Mouse (Mus musculus) midbrain, embryonic 10.5 days (tissue): Measurements from ENCODE around the gene Dnmt3a. TPM values are rescaled to one million over a fixed set of nuclear protein-coding genes. Genes with fewer than 3 reads are reported as not detected.

Experiments
- DNase-seq: peaks from one replicate; pipeline ENCODE4 v3.0.0-alpha.2; 2017; ENCODE audit warnings: low spot score
- H3K27ac ChIP-seq: fragments of 300-500 bp; sonication (generic); replicated peaks from 2 replicates; pipeline ENCODE4 v1.5.1; 2016; ENCODE audit warnings: mild to moderate bottlenecking
- H3K27me3 ChIP-seq: fragments of 300-500 bp; sonication (generic); 2 replicates; pipeline ENCODE4 v1.6.1; 2016; ENCODE audit warnings: low read depth, mild to moderate bottlenecking; ENCODE audit not compliant: poor library complexity, severe bottlenecking
- H3K36me3 ChIP-seq: fragments of 300-500 bp; sonication (generic); 2 replicates; pipeline ENCODE4 v1.6.1; 2016; ENCODE audit warnings: mild to moderate bottlenecking, moderate library complexity
- H3K4me1 ChIP-seq: fragments of 300-500 bp; sonication (generic); 2 replicates; pipeline ENCODE4 v1.6.1; 2016
- H3K4me3 ChIP-seq: fragments of 300-500 bp; sonication (generic); 2 replicates; pipeline ENCODE4 v1.5.1; 2016; ENCODE audit warnings: mild to moderate bottlenecking, moderate library complexity
- H3K9me3 ChIP-seq: fragments of 300-500 bp; sonication (generic); replicated peaks from 2 replicates; pipeline ENCODE4 v1.6.1; 2016; ENCODE audit warnings: mild to moderate bottlenecking
- WGBS: fragments of 180-500 bp; shearing (Covaris S2); methylation state at CpG from one replicate; pipeline ENCODE4 v1.1.7; 2016; 5-methylcytosine and 5-hydroxymethylcytosine counted together
- polyA plus RNA-seq: library from polyadenylated mRNA; unstranded; fragments of >200 nt; fragmentation: Nextera tagmentation; extraction: Ambion mirVana; gene quantifications from 2 replicates; pipeline ENCODE4 v1.2.1, GENCODE M21; 2016

The Dnmt3a gene
- polyA plus RNA-seq, 1 experiment from 2014 or later: 92.2 TPM

DNA sequence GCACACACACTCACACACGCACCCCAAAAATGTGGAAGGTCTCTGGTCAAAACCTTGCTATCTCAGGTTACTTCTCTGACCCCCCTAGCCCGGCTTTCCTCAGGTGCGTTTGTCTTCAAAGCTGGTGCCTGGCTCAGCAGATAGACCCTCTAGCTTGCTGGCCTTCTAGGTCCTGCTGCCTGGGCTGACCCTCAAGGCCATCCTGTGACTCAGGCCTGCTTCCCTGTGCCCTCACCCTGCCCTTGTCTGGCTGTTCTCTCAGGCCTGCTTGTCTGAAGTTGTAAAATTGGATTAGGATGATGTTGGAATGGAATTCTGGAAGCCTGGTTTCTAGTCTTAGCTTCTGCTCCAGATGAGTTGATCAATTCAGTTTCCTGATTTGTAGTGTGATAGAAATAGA is 75.7 kb downstream of the Dnmt3a start:
- H3K4me3 ChIP-seq: no peak overlapping the region
- WGBS: 82% methylated on average over 3 of the region's 3 CpGs
- peaks cover 38% of the 10 kb centered on the region for H3K4me1 ChIP-seq
- H3K27ac ChIP-seq: 0 out of 2 replicates have a peak overlapping the region, but pooled peaks have one; percentile 43
- no peaks in the 10 kb centered on the region for H3K9me3 ChIP-seq
- 0 out of 2 replicates have a peak, but pooled peaks cover 2% of the 10 kb centered on the region for H3K36me3 ChIP-seq
- no peak for DNase-seq
- H3K27me3 ChIP-seq: peaks cover 15% of the 10 kb centered on the region; the same call in 1 of the 2 replicates

DNA sequence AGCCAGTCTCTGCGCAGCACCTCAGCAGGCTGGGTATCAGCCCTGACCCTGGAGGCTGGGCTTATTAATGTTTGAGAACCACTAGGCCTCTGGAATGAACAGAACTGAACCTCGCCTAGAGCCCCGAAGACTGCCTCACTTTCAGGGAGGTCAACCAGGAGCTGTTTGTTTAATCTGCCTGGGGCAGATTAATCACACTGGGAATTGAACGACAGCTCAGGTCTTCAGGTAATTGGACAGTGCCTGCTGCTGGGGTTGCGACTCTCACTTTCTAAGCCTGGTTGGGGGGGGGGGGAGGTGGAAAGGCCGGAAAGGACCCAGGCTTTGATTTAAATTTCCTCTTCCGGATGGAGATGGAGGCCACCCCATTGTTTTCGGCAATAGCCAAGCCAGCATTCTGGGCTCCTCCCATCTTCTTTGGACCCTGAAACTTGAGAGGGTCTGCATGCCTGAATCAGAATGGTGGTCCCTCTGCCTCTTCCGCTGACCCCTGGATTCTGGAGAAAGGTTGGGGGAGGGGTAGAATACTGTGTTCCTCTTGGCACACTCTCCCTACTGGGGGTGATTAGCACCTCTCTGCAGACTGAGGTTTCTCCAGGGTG is 79.2 kb downstream of the Dnmt3a start:
- peaks cover 67% of the 10 kb centered on the region for H3K4me1 ChIP-seq

DNA sequence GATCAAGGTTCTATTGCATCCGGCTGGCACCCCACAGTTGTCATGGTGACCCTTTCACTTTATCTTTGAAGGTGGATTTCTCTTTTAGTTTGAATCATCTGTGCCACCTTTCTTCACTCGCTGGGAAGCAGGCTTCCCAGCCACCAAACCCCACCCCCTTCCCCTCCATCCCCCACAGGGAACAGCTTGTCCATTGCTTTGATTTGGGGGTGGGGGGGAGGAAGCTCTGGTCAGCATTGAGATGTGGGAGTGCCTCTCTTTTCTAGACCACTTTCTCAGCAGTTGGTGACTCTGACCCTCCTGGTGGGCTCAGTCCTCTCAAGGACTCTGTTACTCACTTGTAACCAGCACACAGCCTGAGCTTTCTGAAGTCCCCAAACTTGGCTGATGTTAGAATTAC is 80.8 kb downstream of the Dnmt3a start:
- Histone ChIP-seq H3K9me3 (no peaks in the 10 kb centered on the region), H3K27ac (peak overlapping the region; percentile 78), H3K4me1 (peaks cover 79% of the 10 kb centered on the region), H3K36me3 (no peaks in the 10 kb centered on the region), H3K27me3 (peaks cover 44% of the 10 kb centered on the region), H3K4me3 (no peak overlapping the region)
- WGBS: 18% methylated on average over 2 of the region's 2 CpGs
- no peak for DNase-seq

More for the DNA sequence above, 79.2 kb downstream of the Dnmt3a start:
- Histone ChIP-seq H3K27me3 (peaks cover 37% of the 10 kb centered on the region), H3K27ac (peak overlapping the region; percentile 73), H3K36me3 (no peaks in the 10 kb centered on the region), H3K9me3 (no peaks in the 10 kb centered on the region), H3K4me3 (no peak overlapping the region)
- 15% methylated on average over 9 of the region's 9 CpGs for WGBS
- DNase-seq: peak; percentile 41

DNA sequence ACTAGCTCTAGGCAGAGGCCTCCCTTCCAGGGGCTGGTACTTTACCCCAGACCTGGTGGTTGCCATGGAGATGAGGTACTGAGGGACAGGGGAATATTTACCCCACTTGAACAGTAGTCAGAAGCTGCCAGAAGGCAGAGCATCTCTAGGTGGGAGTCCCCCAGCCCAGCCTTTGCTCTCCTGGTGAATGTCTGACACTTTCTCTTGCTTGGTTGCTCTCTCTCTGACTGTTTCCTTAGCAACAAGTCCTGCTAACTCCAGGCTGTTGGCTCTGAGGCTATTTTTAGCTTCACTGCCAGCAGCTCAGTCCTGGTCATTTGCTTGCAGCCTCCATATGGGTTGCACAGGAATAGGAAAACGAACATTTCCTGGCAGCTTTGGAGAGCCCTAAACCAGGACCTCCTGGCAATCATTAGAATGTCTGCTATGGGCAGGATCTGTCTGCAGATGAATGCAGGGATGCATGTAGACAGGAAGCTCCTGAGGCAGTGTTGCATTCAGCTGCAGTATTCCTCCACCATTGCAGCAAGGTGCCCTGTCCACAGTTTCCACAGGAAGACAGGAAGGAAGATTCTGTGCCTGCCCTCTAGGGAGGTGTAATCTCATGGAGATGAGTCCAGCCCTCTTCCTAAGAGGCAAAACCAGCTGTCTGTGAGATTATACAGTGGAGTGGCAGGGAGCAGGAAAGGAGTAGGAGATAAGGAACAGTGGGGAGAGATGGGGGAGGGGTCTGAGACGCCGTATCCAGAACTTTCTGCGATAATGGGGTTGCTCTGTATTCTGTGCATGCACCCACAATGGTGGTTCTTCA is 81.9 kb downstream of the Dnmt3a start:
- H3K27me3 ChIP-seq: peaks cover 44% of the 10 kb centered on the region
- H3K36me3 ChIP-seq: no peaks in the 10 kb centered on the region
- 42% methylated on average over 4 of the region's 4 CpGs for WGBS
- H3K9me3 ChIP-seq: no peaks in the 10 kb centered on the region
- DNase-seq: peak; percentile 66
- peak overlapping the region; percentile 78 for H3K27ac ChIP-seq
- peak overlapping the region; percentile 18; the same call in 1 of the 2 replicates for H3K4me3 ChIP-seq
- peaks cover 90% of the 10 kb centered on the region for H3K4me1 ChIP-seq

DNA sequence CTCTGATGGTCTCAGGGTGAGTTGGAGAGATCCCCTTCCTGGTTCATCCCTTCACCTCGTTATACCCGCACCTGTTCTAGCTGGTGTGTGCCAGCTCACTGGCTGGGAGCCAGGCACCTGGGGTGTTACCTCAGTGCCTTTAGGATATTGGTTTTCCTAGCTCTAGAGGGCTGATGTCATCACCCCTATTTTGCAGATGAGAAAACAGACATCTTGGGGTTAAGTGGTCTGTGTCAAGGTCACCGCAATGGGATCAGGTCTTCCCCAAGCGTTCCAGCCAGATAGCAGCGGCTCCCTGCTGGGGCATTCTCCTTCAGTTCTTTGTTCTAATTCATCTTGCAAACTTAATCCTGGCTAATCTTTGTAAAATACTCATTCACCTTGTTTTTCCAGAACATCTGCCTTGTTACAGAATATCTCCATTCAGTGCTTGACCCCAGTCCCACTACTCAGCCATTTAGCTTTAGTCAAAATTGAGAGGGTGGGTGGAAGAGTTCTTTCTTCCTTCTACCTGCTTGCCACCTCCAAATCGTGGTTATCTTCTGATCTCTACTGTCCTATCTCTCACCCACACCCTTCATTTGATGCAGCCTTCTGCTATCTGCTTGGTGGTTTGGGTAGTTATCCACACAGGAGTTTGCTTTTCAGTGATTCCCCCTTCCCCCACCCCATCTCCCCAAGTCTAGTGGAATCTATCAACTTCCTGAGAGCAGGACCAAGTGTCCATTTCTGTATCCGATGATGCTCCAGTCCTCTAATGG is 84.2 kb downstream of the Dnmt3a start:
- Histone ChIP-seq H3K27me3 (peaks cover 38% of the 10 kb centered on the region), H3K36me3 (peaks cover 11% of the 10 kb centered on the region; the same call in 1 of the 2 replicates), H3K4me3 (no peak overlapping the region), H3K4me1 (peaks cover 89% of the 10 kb centered on the region), H3K27ac (no peak overlapping the region), H3K9me3 (no peaks in the 10 kb centered on the region)
- WGBS: 19% methylated on average over 7 of the region's 7 CpGs
- DNase-seq: no peak

DNA sequence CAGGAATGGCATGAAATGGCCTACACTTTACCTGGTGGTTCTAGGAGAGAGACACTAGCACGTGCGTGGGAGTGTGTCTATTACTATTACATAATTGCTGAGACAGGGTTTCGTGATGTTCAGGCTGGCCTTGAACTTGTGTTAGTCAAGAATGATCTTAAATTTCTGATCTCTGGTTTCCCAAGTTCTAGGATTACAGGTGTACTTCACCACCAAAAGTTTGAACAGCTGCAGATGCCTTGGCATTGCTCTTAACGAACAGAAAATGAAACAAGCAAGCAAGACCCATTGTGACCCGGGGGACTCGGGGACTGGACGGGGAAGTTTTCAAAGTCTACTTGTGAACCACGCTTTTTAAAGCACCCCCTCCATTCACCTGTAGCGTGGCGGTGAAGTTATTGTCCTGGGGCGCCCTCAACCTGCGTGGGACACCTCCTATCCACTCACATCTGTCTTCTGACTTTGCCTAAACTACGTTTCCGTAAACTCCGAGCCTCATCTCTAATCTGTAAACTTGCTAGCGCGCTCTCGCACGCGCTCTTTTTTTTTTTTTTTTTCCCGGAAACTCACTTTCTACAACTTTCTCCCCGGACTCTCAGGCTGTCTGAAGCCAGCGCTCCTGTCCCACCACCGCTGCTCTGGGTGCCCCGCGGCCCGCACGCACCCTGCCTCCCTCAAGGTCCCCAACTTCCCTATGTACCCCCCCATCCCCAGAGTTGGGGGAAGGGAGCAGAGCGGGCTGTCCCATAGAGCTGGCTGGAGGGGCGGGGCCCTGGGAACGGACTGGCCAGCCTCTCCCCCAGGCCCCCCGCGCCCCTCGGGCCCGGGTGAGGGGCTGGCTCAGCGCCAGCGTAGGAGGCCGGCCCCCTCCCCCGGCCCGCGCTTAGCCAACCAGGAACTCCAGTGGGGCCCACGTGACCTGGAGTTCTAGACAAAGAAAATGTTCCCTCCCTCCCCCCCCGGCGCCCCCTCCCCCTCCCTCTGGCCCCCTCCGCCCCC is 85.2 kb downstream of the Dnmt3a start:
- peaks cover 21% of the 10 kb centered on the region for H3K36me3 ChIP-seq
- H3K4me3 ChIP-seq: peak overlapping the region; percentile 71
- H3K9me3 ChIP-seq: no peaks in the 10 kb centered on the region
- DNase-seq: peak; percentile 89
- peaks cover 33% of the 10 kb centered on the region for H3K27me3 ChIP-seq
- peaks cover 79% of the 10 kb centered on the region for H3K4me1 ChIP-seq
- 2% methylated on average over 44 of the region's 45 CpGs for WGBS
- H3K27ac ChIP-seq: peak overlapping the region; percentile 97

DNA sequence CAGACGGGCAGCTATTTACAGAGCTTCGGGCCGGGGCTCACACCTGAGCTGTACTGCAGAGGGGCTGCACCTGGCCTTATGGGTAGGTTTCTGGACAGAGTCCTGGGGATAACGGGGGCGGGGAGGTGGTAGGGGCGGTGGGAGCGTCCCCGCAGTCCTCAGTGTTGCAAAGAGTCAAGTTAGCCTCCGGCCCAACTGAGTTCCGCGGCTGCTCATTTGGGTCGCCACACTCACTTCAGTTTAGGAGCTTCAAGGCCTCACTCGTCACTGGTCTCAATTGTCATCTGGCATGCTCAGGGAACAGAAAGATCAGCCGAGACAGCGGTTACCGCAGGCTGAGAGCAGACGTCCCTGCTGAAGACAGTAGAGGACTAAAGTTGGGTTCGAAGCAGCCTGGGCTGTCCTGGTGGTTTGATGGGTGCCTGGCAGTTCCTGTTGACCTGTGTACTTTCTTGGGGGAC is 86.0 kb downstream of the Dnmt3a start:
- peaks cover 28% of the 10 kb centered on the region for H3K36me3 ChIP-seq
- WGBS: under 1% methylated on average over 17 of the region's 18 CpGs
- peaks cover 72% of the 10 kb centered on the region for H3K4me1 ChIP-seq
- H3K9me3 ChIP-seq: no peaks in the 10 kb centered on the region
- H3K27me3 ChIP-seq: peaks cover 28% of the 10 kb centered on the region
- peak overlapping the region; percentile 97 for H3K27ac ChIP-seq
- no peak for DNase-seq
- peak overlapping the region; percentile 71 for H3K4me3 ChIP-seq

DNA sequence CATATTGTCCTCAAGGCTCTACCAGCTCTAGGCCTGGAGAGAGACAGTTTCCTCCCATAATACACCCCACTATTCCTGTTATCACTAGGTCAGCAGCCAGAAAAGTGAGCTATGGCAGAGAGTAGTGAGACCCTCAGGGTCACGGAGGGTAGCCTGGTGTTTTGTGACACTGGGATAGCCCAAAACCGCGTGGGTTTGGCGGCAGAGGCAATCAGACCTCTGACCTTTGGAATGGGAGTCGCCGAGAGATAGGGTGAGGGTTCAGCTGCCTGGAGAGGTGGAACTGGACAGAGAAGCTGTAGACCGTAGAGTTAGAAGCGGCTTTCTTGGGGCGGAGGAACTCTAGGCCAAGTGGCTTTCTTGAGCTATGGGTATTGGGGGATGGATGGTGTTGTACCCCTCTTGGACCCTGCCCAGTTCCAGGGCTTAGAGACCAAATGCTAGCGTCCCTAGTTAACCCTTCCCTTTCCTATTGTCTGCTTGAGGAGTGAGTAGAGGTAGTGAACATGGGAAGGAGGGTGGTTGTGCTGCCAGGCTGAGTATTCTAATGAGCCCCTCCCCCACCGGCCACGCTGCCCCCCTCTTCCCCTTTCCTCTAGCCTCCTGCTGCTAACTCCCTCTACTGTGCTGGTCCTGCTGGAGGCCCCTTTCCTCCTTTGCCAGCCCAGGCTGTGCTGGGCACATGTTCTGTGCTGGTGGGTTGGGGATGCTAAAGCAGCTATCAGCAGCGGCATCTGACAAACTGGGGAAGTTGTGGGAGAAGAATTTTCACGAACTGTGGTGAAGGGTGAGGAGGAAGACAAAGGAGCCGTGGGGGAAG is 86.6 kb downstream of the Dnmt3a start:
- 3% methylated on average over 15 of the region's 15 CpGs for WGBS
- no peaks in the 10 kb centered on the region for H3K9me3 ChIP-seq
- H3K4me3 ChIP-seq: peak overlapping the region; percentile 71
- peaks cover 65% of the 10 kb centered on the region for H3K4me1 ChIP-seq
- H3K27me3 ChIP-seq: peaks cover 28% of the 10 kb centered on the region
- peaks cover 35% of the 10 kb centered on the region for H3K36me3 ChIP-seq
- peak overlapping the region; percentile 97 for H3K27ac ChIP-seq
- DNase-seq: peak; percentile 57

DNA sequence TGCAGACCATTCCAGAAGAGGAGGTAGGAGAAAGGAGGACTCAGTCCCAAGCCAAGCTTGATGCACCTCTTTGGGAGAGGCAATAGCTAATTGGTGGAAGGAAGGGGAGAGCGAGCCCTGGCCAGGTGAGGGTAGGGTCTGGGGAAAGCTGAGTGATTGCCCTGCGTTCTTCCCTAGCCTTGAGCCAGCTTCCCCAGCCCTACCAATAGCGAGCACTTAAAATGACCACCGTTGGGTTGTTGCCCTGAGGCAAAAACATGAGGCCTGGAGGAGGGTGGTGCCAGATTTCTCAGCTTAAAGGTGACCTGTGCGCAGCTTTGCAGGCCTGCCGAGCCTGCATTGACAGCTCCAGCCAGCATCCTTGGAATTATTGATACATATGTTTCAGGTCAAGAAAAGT is 87.5 kb downstream of the Dnmt3a start:
- Histone ChIP-seq H3K4me1 (peaks cover 56% of the 10 kb centered on the region), H3K36me3 (peaks cover 44% of the 10 kb centered on the region), H3K4me3 (peak overlapping the region; percentile 71), H3K9me3 (no peaks in the 10 kb centered on the region), H3K27ac (peak overlapping the region; percentile 97), H3K27me3 (peaks cover 24% of the 10 kb centered on the region)
- 73% methylated on average over 6 of the region's 6 CpGs for WGBS
- no peak for DNase-seq

DNA sequence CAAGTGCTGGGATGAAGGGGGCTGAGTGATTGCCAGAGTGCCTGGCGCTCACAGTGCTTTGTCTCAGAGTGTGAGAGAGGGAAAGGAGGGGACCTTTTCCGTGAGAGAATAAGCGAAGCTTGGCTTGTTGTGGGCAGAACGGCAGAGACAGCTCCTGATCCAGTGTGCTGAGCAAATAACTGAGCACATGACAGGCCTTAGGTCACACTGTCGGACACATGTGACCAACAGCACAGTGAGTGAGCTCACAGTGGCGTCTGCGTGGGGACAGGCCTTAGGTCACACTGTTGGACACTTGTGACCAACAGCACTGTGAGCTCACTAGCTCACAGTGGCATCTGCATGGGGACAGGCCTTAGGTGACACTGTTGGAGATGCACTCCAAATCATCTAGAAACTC is 88.7 kb downstream of the Dnmt3a start:
- no peak for DNase-seq
- peaks cover 44% of the 10 kb centered on the region for H3K4me1 ChIP-seq
- no peak overlapping the region for H3K4me3 ChIP-seq
- H3K9me3 ChIP-seq: no peaks in the 10 kb centered on the region
- no peak overlapping the region for H3K27ac ChIP-seq
- H3K36me3 ChIP-seq: peaks cover 56% of the 10 kb centered on the region
- H3K27me3 ChIP-seq: peaks cover 12% of the 10 kb centered on the region
- 82% methylated on average over 7 of the region's 7 CpGs for WGBS

DNA sequence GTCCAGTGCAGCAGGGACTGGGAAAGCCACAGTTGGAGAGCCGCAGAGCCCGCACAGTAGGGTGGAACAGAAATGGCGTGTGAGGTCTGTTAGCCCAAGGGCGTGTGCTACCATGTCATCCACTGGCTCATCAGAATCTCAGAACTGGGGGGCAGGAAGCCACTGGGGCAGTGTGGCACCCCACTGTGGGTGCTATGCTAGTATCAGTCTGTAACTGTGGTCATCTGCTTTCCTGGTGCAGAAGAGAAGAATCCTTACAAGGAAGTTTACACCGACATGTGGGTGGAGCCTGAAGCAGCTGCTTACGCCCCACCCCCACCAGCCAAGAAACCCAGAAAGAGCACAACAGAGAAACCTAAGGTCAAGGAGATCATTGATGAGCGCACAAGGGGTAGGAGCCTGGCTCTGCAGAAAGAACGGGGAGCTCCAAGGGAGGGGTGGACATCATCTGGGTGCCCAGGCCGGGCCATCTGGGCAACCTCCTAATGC is 91.3 kb downstream of the Dnmt3a start:
- no peak for DNase-seq
- no peaks in the 10 kb centered on the region for H3K27me3 ChIP-seq
- peaks cover 23% of the 10 kb centered on the region for H3K4me1 ChIP-seq
- no peak overlapping the region for H3K27ac ChIP-seq
- WGBS: 91% methylated on average over 9 of the region's 9 CpGs
- no peaks in the 10 kb centered on the region for H3K9me3 ChIP-seq
- H3K36me3 ChIP-seq: peaks cover 78% of the 10 kb centered on the region
- H3K4me3 ChIP-seq: no peak overlapping the region
